Mouse (Mus musculus) neutrophil, adult 83 days (primary cell): Measurements from ENCODE around the gene Xrcc6. TPM values are rescaled to one million over a fixed set of nuclear protein-coding genes. Genes with fewer than 3 reads are reported as not detected.

Experiments used
- total RNA-seq, 2 experiments: library from RNA; stranded (reverse); gene quantifications; one replicate each; pipeline ENCODE4 v1.2.4; 2023

Xrcc6 gene
- 10 to 100 TPM; 23.1 to 24.6 TPM for total RNA-seq

GRCm38 (mm10) chr15:81987646-81988045 lies at the start of gene Xrcc6:
Gene Xrcc6, plus strand, starts transcription at chr15:81987835.

GRCm38 (mm10) chr15:81960171-81961077 lies 27.2 kb upstream of the Xrcc6 start, which contains the start of gene Pmm1:
Gene Pmm1, minus strand, starts transcription at chr15:81960930.

GRCm38 (mm10) chr15:81980321-81980720 lies 7.3 kb upstream of the Xrcc6 start, which contains the start of gene 1700029P11Rik:
Gene 1700029P11Rik, plus strand, starts transcription at chr15:81980540.

GRCm38 (mm10) chr15:82033762-82034161 lies 46.1 kb downstream of the Xrcc6 start, which contains the start of gene Desi1:
Gene Desi1, minus strand, starts transcription at chr15:82033862.

GRCm38 (mm10) chr15:82047080-82047883 lies 59.6 kb downstream of the Xrcc6 start, which contains the start of gene Snu13:
Gene Snu13, minus strand, starts transcription at chr15:82047598.

GRCm38 (mm10) chr15:82058719-82059201 lies 71.1 kb downstream of the Xrcc6 start, which contains the start of gene 4930407I10Rik:
Gene 4930407I10Rik, plus strand, starts transcription at chr15:82059151.

GRCm38 (mm10) chr15:82069898-82070297 lies 82.3 kb downstream of the Xrcc6 start, which contains the start of gene Mei1:
Gene Mei1, plus strand, starts transcription at chr15:82069996.

Other genes starting within 250 kb of the Xrcc6 start
- 10 to 100 TPM; 12.1 to 15.4 TPM for gene Zc3h7b, start 242.8 kb upstream of the Xrcc6 start, total RNA-seq
- 10 to 100 TPM; 55.0 to 62.4 TPM for gene Rangap1, start 242.3 kb upstream of the Xrcc6 start, total RNA-seq
- 1 to 10 TPM; 4.0 to 4.2 TPM for gene Tef, start 185.4 kb upstream of the Xrcc6 start, total RNA-seq
- gene Tob2, start 129.0 kb upstream of the Xrcc6 start, total RNA-seq: 10 to 100 TPM; 38.2 to 38.7 TPM
- 10 to 100 TPM; 38.0 to 51.5 TPM for gene Phf5a, start 115.9 kb upstream of the Xrcc6 start, total RNA-seq
- gene Aco2, start 115.5 kb upstream of the Xrcc6 start, total RNA-seq: 10 to 100 TPM; 79.6 to 98.5 TPM
- 1 to 10 TPM; 5.6 to 6.1 TPM for gene Polr3h, start 61.6 kb upstream of the Xrcc6 start, total RNA-seq
- gene Csdc2, start 51.1 kb upstream of the Xrcc6 start, total RNA-seq: not detected
- 10 to 100 TPM; 33.5 to 41.0 TPM for gene Pmm1, start 26.9 kb upstream of the Xrcc6 start, total RNA-seq
- gene 1700029P11Rik, start 7.3 kb upstream of the Xrcc6 start, total RNA-seq: not detected
- gene Desi1, start 46.0 kb downstream of the Xrcc6 start, total RNA-seq: 10 to 100 TPM; 22.3 to 23.0 TPM
- gene Snu13, start 59.8 kb downstream of the Xrcc6 start, total RNA-seq: 10 to 100 TPM; 46.9 to 48.5 TPM
- not detected for gene 4930407I10Rik, start 71.3 kb downstream of the Xrcc6 start, total RNA-seq
- under 1 TPM; 0.11 to 0.18 TPM for gene Mei1, start 82.2 kb downstream of the Xrcc6 start, total RNA-seq
- gene Ccdc134, start 140.1 kb downstream of the Xrcc6 start, total RNA-seq: 10 to 100 TPM in 1 of 2 experiments, 1 to 10 TPM in 1; 9.4 to 12.5 TPM
- 10 to 100 TPM; 56.0 to 67.1 TPM for gene Srebf2, start 159.3 kb downstream of the Xrcc6 start, total RNA-seq
- under 1 TPM in 1 of 2 experiments, not detected in 1; 0.31 TPM for gene Shisa8, start 225.0 kb downstream of the Xrcc6 start, total RNA-seq
- 1 to 10 TPM; 1.2 to 2.0 TPM for gene Tnfrsf13c, start 236.5 kb downstream of the Xrcc6 start, total RNA-seq